Mouse (Mus musculus) embryonic stem cell, embryonic (primary cell): Measurements from ENCODE around the gene Gm45208.

ENCODE experiments used
- CTCF ChIA-PET, 4 experiments: fragments of 300-600 bp in 2 of 4; fragments of 350-600 bp in 2 of 4; sonication (Branson Sonifier 250); formaldehyde crosslinking; loops; one replicate each; lab custom pipeline; 2022; ENCODE audit warnings: inconsistent platforms in 2 of 4; lab: Charles Lee
- POLR2A ChIA-PET, 4 experiments: fragments of 300-600 bp in 2 of 4; fragments of 350-600 bp in 2 of 4; sonication (Branson Sonifier 250); formaldehyde crosslinking; loops; one replicate each; lab custom pipeline; 2022; ENCODE audit warnings: antibody characterized with exemption in 4 of 4, inconsistent platforms in 1 of 4; lab: Charles Lee

Gm45208 gene

GRCm38 (mm10) chrX:7776329-7777082, 54.5 kb downstream of the Gm45208 start:
- ChIA-PET POLR2A (interaction anchor here in 3 of 4 experiments (0.6 to 4.8 kb wide), 10 partner anchors 10 to 207 kb away, joined by 3 to 41 read pairs (median 5); partner anchors contain the start of genes Tfe3 (in 2 of the 3), Gripap1 (in 1 of the 3), Pqbp1 (in 1 of the 3) and Timm17b (in 1 of the 3)), CTCF (interaction anchor here in 1 of 4 experiments (1.0 kb wide), 1 partner anchor 43 kb away, joined by 4 read pairs; no protein-coding TSS in a partner anchor)

DNA sequence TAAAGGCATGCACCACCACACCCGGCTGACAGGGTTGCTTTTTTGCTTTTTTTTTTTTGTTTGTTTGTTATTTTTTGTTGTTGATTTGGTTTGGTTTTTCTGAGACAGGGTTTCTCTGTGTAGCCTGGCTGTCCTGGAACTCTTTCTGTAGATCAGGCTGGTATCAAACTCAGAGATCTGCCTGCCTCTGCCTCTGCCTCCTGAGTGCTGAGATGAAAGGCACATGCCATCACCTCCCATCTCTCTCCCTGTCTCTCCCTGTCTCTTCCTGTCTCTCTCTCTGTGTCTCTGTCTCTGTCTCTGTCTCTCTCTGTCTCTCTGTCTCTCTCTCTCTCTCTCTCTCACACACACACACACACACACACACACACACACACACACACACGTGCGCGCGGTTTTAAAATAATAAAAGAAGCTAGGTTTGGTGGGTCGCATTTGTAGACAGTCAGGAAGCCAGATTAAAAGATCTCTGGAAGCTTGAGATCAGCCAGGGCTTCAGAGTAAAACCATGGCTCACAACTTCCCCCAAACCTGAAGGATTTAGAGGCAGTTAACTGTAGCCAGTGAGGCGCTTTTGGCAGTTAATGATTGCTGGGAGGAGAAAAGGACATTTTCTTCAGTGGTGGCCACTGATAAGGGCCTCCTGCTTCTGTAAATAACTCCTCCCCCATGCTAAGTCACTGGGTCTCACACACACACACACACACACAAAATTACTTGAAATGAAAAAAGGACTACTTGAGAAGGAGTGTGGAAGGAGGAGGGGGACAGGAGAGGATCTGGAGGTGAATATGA, 56.6 kb downstream of the Gm45208 start:
- CTCF ChIA-PET: interaction anchor here in 2 of 4 experiments (0.6 to 1.2 kb wide), 6 partner anchors 11 to 46 kb away, joined by 3 to 5 read pairs (median 4); no protein-coding TSS in a partner anchor
- POLR2A ChIA-PET: interaction anchor here in 3 of 4 experiments (0.6 to 4.8 kb wide), 11 partner anchors 11 to 42 kb away, joined by 3 to 40 read pairs (median 4); partner anchors contain the start of genes Gripap1 (in 1 of the 3) and Tfe3 (in 1 of the 3)

GRCm38 (mm10) chrX:7779294-7779693, 57.2 kb downstream of the Gm45208 start:
- POLR2A ChIA-PET: interaction anchor here in 2 of 4 experiments (0.6 to 1.7 kb wide), 8 partner anchors 10 to 43 kb away, joined by 3 to 8 read pairs (median 4); partner anchors contain the start of genes Gripap1 (in 1 of the 2) and Tfe3 (in 1 of the 2)
- CTCF ChIA-PET: interaction anchor here in 2 of 4 experiments (0.6 to 1.2 kb wide), 7 partner anchors 11 to 296 kb away, joined by 3 to 5 read pairs (median 3); no protein-coding TSS in a partner anchor
